Mouse (Mus musculus) C2C12 (cell line): ENCODE data around the gene Fbxo42.

Source experiments
- CTCF ChIP-seq: IDR thresholded peaks from one replicate; pipeline ENCODE4 v1.5.1; 2011; ENCODE audit not compliant: control insufficient read depth, insufficient read depth, insufficient read length
- MAX ChIP-seq: IDR thresholded peaks from one replicate; pipeline ENCODE4 v1.6.1; 2011; ENCODE audit warnings: mild to moderate bottlenecking, control low read depth
- USF1 ChIP-seq: IDR thresholded peaks from one replicate; pipeline ENCODE4 v1.6.1; 2011; ENCODE audit warnings: low read depth, mild to moderate bottlenecking, control low read depth, moderate library complexity

GRCm38 (mm10) chr4:141191294-141191693 is 43.6 kb downstream of the Fbxo42 start:
- no peak for TF ChIP-seq CTCF
- no peak for TF ChIP-seq USF1
- TF ChIP-seq MAX: no peak
